Mouse (Mus musculus) cerebellum, postnatal 25 days (tissue): ENCODE data around the gene Nlrc3.
"Not testable (repeated sequence)": the region's sequence is repeated elsewhere in the genome, so short reads cannot be mapped to it uniquely, and the experiment has no call there.

Experiments used
- DNase-seq, 2 experiments: peaks; one replicate each; pipeline ENCODE4 v3.0.0; 2021; ENCODE audit warnings: mixed read lengths in 2 of 2

Nlrc3 gene

GRCm38 (mm10) chr16:3976251-3976671 lies at the start of gene Nlrc3:
Gene Nlrc3, minus strand, starts transcription at chr16:3976632.
- no peak for DNase-seq

- no peak for DNase-seq
These were observed 46.3 kb upstream of the Nlrc3 start for GRCm38 (mm10) chr16:4022719-4023118.

- no peak for DNase-seq
These were observed 44.8 kb upstream of the Nlrc3 start for GRCm38 (mm10) chr16:4021241-4021640.

- DNase-seq = not testable (repeated sequence)
These were observed 41.0 kb upstream of the Nlrc3 start for GRCm38 (mm10) chr16:4017466-4017865.

- DNase-seq = not testable (repeated sequence)
These were observed 40.4 kb upstream of the Nlrc3 start for GRCm38 (mm10) chr16:4016786-4017185.

GRCm38 (mm10) chr16:4014040-4014668 lies 37.7 kb upstream of the Nlrc3 start:
- DNase-seq = no peak

GRCm38 (mm10) chr16:4012882-4013570 lies 36.6 kb upstream of the Nlrc3 start:
- no peak for DNase-seq

GRCm38 (mm10) chr16:4003489-4004398 lies 27.3 kb upstream of the Nlrc3 start, which contains the start of gene Slx4:
Gene Slx4, minus strand, starts transcription at chr16:4003770.
- DNase-seq = peak; percentile 98

- no peak for DNase-seq
These were observed 12.0 kb upstream of the Nlrc3 start for GRCm38 (mm10) chr16:3988410-3988809.

GRCm38 (mm10) chr16:3983146-3983700 lies 6.8 kb upstream of the Nlrc3 start:
- DNase-seq = no peak

- no peak for DNase-seq
These were observed 5.7 kb upstream of the Nlrc3 start for GRCm38 (mm10) chr16:3982173-3982572.

- peak in 1 of 2 experiments; percentile 21 for DNase-seq
These were observed 280 bp upstream of the Nlrc3 start for GRCm38 (mm10) chr16:3976712-3977111.

GRCm38 (mm10) chr16:3975658-3976057 lies 774 bp downstream of the Nlrc3 start:
- no peak for DNase-seq

- peak in 1 of 2 experiments; percentile 48 for DNase-seq
These were observed 2.0 kb downstream of the Nlrc3 start for GRCm38 (mm10) chr16:3974456-3974855.

GRCm38 (mm10) chr16:3965534-3965933 lies 10.9 kb downstream of the Nlrc3 start:
- no peak for DNase-seq

- peak; percentile 45 to 61 for DNase-seq
These were observed 11.4 kb downstream of the Nlrc3 start for GRCm38 (mm10) chr16:3964990-3965389.

GRCm38 (mm10) chr16:3959261-3959660 lies 17.2 kb downstream of the Nlrc3 start:
- peak; percentile 59 to 69 for DNase-seq

- DNase-seq = peak; percentile 48 to 69
These were observed 20.1 kb downstream of the Nlrc3 start for GRCm38 (mm10) chr16:3956369-3956768.

GRCm38 (mm10) chr16:3951141-3951540 lies 25.3 kb downstream of the Nlrc3 start:
- DNase-seq = no peak

- no peak for DNase-seq
These were observed 41.7 kb downstream of the Nlrc3 start for GRCm38 (mm10) chr16:3934701-3935100.

GRCm38 (mm10) chr16:3934091-3934490 lies 42.3 kb downstream of the Nlrc3 start:
- DNase-seq = no peak

GRCm38 (mm10) chr16:3933536-3933935 lies 42.9 kb downstream of the Nlrc3 start:
- DNase-seq = no peak

GRCm38 (mm10) chr16:3929151-3929550 lies 47.3 kb downstream of the Nlrc3 start:
- no peak for DNase-seq
